Mouse (Mus musculus): ENCODE data around the gene Tas1r3. TPM values are rescaled to one million over a fixed set of nuclear protein-coding genes. Genes with fewer than 3 reads are reported as not detected.

Gene Tas1r3
- polyA plus RNA-seq, 1 experiment from 2014 or later, result 0.35 TPM

- Histone ChIP-seq H3K9me3 (ENCODE audit: control insufficient read depth, low read depth, low read length) (no peaks in the 10 kb centered on the region), H3K4me2 (replicated peaks; ENCODE audit: low read depth, low read length) (peak overlapping the region; percentile 91), H3K4me1 (ENCODE audit: control insufficient read depth, insufficient read depth, low read length) (0 out of 2 replicates have a peak, but pooled peaks cover 16% of the 10 kb centered on the region), H3K27me3 (ENCODE audit: control insufficient read depth, insufficient read depth, low read length) (no peaks in the 10 kb centered on the region), H3K9ac (replicated peaks; ENCODE audit: low read depth, low read length) (peak overlapping the region; percentile 100), H3K4me3 (ENCODE audit: low read depth, low read length) (peak overlapping the region; percentile 100), H3K36me3 (ENCODE audit: control insufficient read depth, insufficient read depth, low read length) (peaks cover 62% of the 10 kb centered on the region), H3K27ac (ENCODE audit: low read length) (peak overlapping the region; percentile 93)
- ATAC-seq (ENCODE audit: insufficient number of reproducible peaks, insufficient read depth, low FRiP score, low read depth), result peak; percentile 8; the same call in 1 of the 2 replicates
- 2% methylated on average over 49 of the region's 49 CpGs for WGBS
These were observed 50.4 kb downstream of the Tas1r3 start for GRCm38 (mm10) chr4:155812665-155813181.

- Histone ChIP-seq H3K27me3 (ENCODE audit: control insufficient read depth, insufficient read depth, low read length) (no peaks in the 10 kb centered on the region), H3K36me3 (ENCODE audit: control insufficient read depth, insufficient read depth, low read length) (peaks cover 62% of the 10 kb centered on the region), H3K4me1 (ENCODE audit: control insufficient read depth, insufficient read depth, low read length) (0 out of 2 replicates have a peak, but pooled peaks cover 16% of the 10 kb centered on the region), H3K9me3 (ENCODE audit: control insufficient read depth, low read depth, low read length) (no peaks in the 10 kb centered on the region), H3K27ac (ENCODE audit: low read length) (peak within 1 kb of the TSS; percentile 93), H3K9ac (replicated peaks; ENCODE audit: low read depth, low read length) (peak within 1 kb of the TSS; percentile 100), H3K4me3 (ENCODE audit: low read depth, low read length) (peak within 1 kb of the TSS; percentile 100), H3K4me2 (replicated peaks; ENCODE audit: low read depth, low read length) (peak within 1 kb of the TSS; percentile 91)
- WGBS, result under 1% methylated on average over 59 of the region's 60 CpGs
- ATAC-seq (ENCODE audit: insufficient number of reproducible peaks, insufficient read depth, low FRiP score, low read depth), result peak; percentile 98
These were observed 51.1 kb downstream of the Tas1r3 start, which contains the start of gene Ccnl2 for GRCm38 (mm10) chr4:155811929-155812664. Ccnl2 (plus strand) TSS chr4:155812489.

Small RNA genes lying within 50 kb of the gene (microRNA-seq; reads per million reads assigned to microRNA genes)
- not detected for gene Gm22991

Other genes with a start within 250 kb of the Tas1r3 start
- 57.0 and 57.3 TPM in 2 replicates for gene Cdk11b, start 238.5 kb downstream of the Tas1r3 start, polyA plus RNA-seq (2014; fragmentation: Nextera tagmentation; extraction: Ambion mirVana)
- not detected in 2 replicates for gene Gm10563, start 218.0 kb downstream of the Tas1r3 start, polyA plus RNA-seq (2014; fragmentation: Nextera tagmentation; extraction: Ambion mirVana)
- 25.0 and 26.3 TPM in 2 replicates for gene Mmp23, start 210.0 kb downstream of the Tas1r3 start, polyA plus RNA-seq (2014; fragmentation: Nextera tagmentation; extraction: Ambion mirVana)
- 18.9 and 21.9 TPM in 2 replicates for gene Mib2, start 194.2 kb downstream of the Tas1r3 start, polyA plus RNA-seq (2014; fragmentation: Nextera tagmentation; extraction: Ambion mirVana)
- gene Fndc10, start 169.0 kb downstream of the Tas1r3 start, polyA plus RNA-seq (2014; fragmentation: Nextera tagmentation; extraction: Ambion mirVana), result 3.1 and 3.2 TPM in 2 replicates
- 140 and 145 TPM in 2 replicates for gene Ssu72, start 158.6 kb downstream of the Tas1r3 start, polyA plus RNA-seq (2014; fragmentation: Nextera tagmentation; extraction: Ambion mirVana)
- gene Tmem240, start 128.6 kb downstream of the Tas1r3 start, polyA plus RNA-seq (2014; fragmentation: Nextera tagmentation; extraction: Ambion mirVana), result 0.56 TPM in 2 replicates
- 89.1 and 90.9 TPM in 2 replicates for gene Atad3a, start 102.3 kb downstream of the Tas1r3 start, polyA plus RNA-seq (2014; fragmentation: Nextera tagmentation; extraction: Ambion mirVana)
- 26.8 and 28.4 TPM in 2 replicates for gene Vwa1, start 88.7 kb downstream of the Tas1r3 start, polyA plus RNA-seq (2014; fragmentation: Nextera tagmentation; extraction: Ambion mirVana)
- 0.54 and 0.81 TPM in 2 replicates for gene Tmem88b, start 77.5 kb downstream of the Tas1r3 start, polyA plus RNA-seq (2014; fragmentation: Nextera tagmentation; extraction: Ambion mirVana)
- gene Ankrd65, start 72.9 kb downstream of the Tas1r3 start, polyA plus RNA-seq (2014; fragmentation: Nextera tagmentation; extraction: Ambion mirVana), result 0.38 and 0.46 TPM in 2 replicates
- 209 and 211 TPM in 2 replicates for gene Mrpl20, start 60.5 kb downstream of the Tas1r3 start, polyA plus RNA-seq (2014; fragmentation: Nextera tagmentation; extraction: Ambion mirVana)
- gene Ccnl2, start 50.9 kb downstream of the Tas1r3 start, polyA plus RNA-seq (2014; fragmentation: Nextera tagmentation; extraction: Ambion mirVana), result 193 and 209 TPM in 2 replicates
- gene Aurkaip1, start 32.1 kb downstream of the Tas1r3 start, polyA plus RNA-seq (2014; fragmentation: Nextera tagmentation; extraction: Ambion mirVana), result 125 and 132 TPM in 2 replicates
- 91.5 and 96.7 TPM in 2 replicates for gene Mxra8, start 23.7 kb downstream of the Tas1r3 start, polyA plus RNA-seq (2014; fragmentation: Nextera tagmentation; extraction: Ambion mirVana)
- 6.3 and 6.6 TPM in 2 replicates for gene Dvl1, start 16.0 kb downstream of the Tas1r3 start, polyA plus RNA-seq (2014; fragmentation: Nextera tagmentation; extraction: Ambion mirVana)
- 16.9 and 17.3 TPM in 2 replicates for gene Cptp, start 6.1 kb upstream of the Tas1r3 start, polyA plus RNA-seq (2014; fragmentation: Nextera tagmentation; extraction: Ambion mirVana)
- gene Ints11, start 6.2 kb upstream of the Tas1r3 start, polyA plus RNA-seq (2014; fragmentation: Nextera tagmentation; extraction: Ambion mirVana), result 67.7 and 70.1 TPM in 2 replicates
- gene Pusl1, start 28.4 kb upstream of the Tas1r3 start, polyA plus RNA-seq (2014; fragmentation: Nextera tagmentation; extraction: Ambion mirVana), result 45.7 and 50.5 TPM in 2 replicates
- 16.0 and 19.4 TPM in 2 replicates for gene Acap3, start 28.5 kb upstream of the Tas1r3 start, polyA plus RNA-seq (2014; fragmentation: Nextera tagmentation; extraction: Ambion mirVana)
- gene Ube2j2, start 80.5 kb upstream of the Tas1r3 start, polyA plus RNA-seq (2014; fragmentation: Nextera tagmentation; extraction: Ambion mirVana), result 107 TPM in 2 replicates
- 38.6 and 40.5 TPM in 2 replicates for gene C1qtnf12, start 99.0 kb upstream of the Tas1r3 start, polyA plus RNA-seq (2014; fragmentation: Nextera tagmentation; extraction: Ambion mirVana)
- 18.6 and 18.9 TPM in 2 replicates for gene B3galt6, start 129.3 kb upstream of the Tas1r3 start, polyA plus RNA-seq (2014; fragmentation: Nextera tagmentation; extraction: Ambion mirVana)
- 163 and 171 TPM in 2 replicates for gene Sdf4, start 129.5 kb upstream of the Tas1r3 start, polyA plus RNA-seq (2014; fragmentation: Nextera tagmentation; extraction: Ambion mirVana)
- 0.34 and 0.41 TPM in 2 replicates for gene Tnfrsf4, start 150.5 kb upstream of the Tas1r3 start, polyA plus RNA-seq (2014; fragmentation: Nextera tagmentation; extraction: Ambion mirVana)
- 2.7 and 3.2 TPM in 2 replicates for gene Tnfrsf18, start 162.8 kb upstream of the Tas1r3 start, polyA plus RNA-seq (2014; fragmentation: Nextera tagmentation; extraction: Ambion mirVana)
- 6.0 and 6.2 TPM in 2 replicates for gene Ttll10, start 196.1 kb upstream of the Tas1r3 start, polyA plus RNA-seq (2014; fragmentation: Nextera tagmentation; extraction: Ambion mirVana)
- 35.9 and 38.4 TPM in 2 replicates for gene 9430015G10Rik, start 246.6 kb upstream of the Tas1r3 start, polyA plus RNA-seq (2014; fragmentation: Nextera tagmentation; extraction: Ambion mirVana)

Data from stomach, embryonic 14.5 days (tissue).